19 mouse cellular contexts compared by ENCODE assay signal in the genomic region with DNA sequence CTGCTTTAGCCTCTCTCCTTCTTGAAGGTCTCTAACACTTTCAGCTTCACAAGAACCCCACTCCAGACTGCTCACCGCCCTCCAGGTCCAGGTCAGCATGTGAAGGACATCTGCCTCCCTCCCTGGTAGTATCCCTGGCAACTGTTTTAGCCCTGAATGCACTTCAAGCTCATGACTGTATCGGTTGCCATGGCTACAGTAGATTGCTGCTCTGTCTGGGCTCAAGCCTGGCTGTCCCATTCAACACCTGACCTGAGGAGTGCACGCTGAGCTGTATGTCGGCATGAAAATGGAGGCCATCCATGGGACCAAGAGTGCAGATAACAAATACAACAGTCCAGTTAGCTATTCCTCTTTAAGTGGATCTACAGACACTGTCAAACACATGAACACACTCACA. TPM values are rescaled to one million over a fixed set of nuclear protein-coding genes. Genes with fewer than 3 reads are reported as not detected.
DNase-seq lines count a peak whose midpoint lies in the region; ATAC-seq and TF ChIP-seq lines count a peak whose summit lies in the region.
"Had no signal": no experiment of that assay in that cellular context is flagged by ENCODE, and none has a peak within 500 bp of the region (broad histone marks: within the 10 kb centered on the region; RNA-seq: fewer than 3 reads in every experiment).

No protein-coding gene starts in this region.

- TF ChIP-seq CTCF in brain, embryonic 14.5 days (IDR thresholded peaks at IDR 0.05; ENCODE audit: borderline replicate concordance, extremely low read depth, insufficient read depth, insufficient read length) = no peak
- TF ChIP-seq CTCF in midbrain, postnatal 0 days (IDR thresholded peaks at IDR 0.05) = no peak

- no peaks in the 10 kb centered on the region for H3K27me3 ChIP-seq in hindbrain, embryonic 14.5 days (ENCODE audit: control insufficient read depth, insufficient read depth, low read length)
- no peaks in the 10 kb centered on the region for H3K27me3 ChIP-seq in midbrain, postnatal 0 days (ENCODE audit: insufficient read depth, low read length)
- H3K27me3 ChIP-seq: embryonic facial prominence, embryonic 13.5 days had no signal

- no peak overlapping the region for H3K9ac ChIP-seq in hindbrain, embryonic 14.5 days
- H3K9ac ChIP-seq in midbrain, postnatal 0 days (replicated peaks; ENCODE audit: low read length, poor library complexity, severe bottlenecking) = no peak overlapping the region
- H3K9ac ChIP-seq: embryonic facial prominence, embryonic 13.5 days; lung, embryonic 14.5 days had no signal

- no peak overlapping the region; the same call in 1 of the 2 replicates for H3K27ac ChIP-seq in hindbrain, embryonic 14.5 days
- peak overlapping the region; percentile 27; the same call in 1 of the 2 replicates for H3K27ac ChIP-seq in midbrain, postnatal 0 days (ENCODE audit: low read depth, low read length)
- H3K27ac ChIP-seq: embryonic facial prominence, embryonic 13.5 days; heart, embryonic 10.5 days; kidney, postnatal 0 days had no signal

- peak; percentile 71 for DNase-seq in brain, adult 2 months (ENCODE audit: low read depth, low spot score)
- peak; percentile 76 for DNase-seq in brain, embryonic 14.5 days (ENCODE audit: low read depth)
- no peak for DNase-seq in hindbrain, embryonic 14.5 days (ENCODE audit: low spot score)
- peak; percentile 81 for DNase-seq in midbrain, postnatal 0 days (ENCODE audit: low spot score)
- DNase-seq in lung, adult 18-20 months = no peak
- DNase-seq in left cerebral cortex, adult 18-20 months (ENCODE audit: low spot score in 2 of 2) = no peak
- no peak for DNase-seq in testis, postnatal 14 days (ENCODE audit: low spot score)
- DNase-seq: adrenal gland, postnatal 14 days; gastrocnemius, postnatal 14 days; layer of hippocampus, adult 9-11 months; liver; lung, embryonic 14.5 days had no signal

- H3K4me2 ChIP-seq in hindbrain, embryonic 14.5 days (replicated peaks) = no peak overlapping the region
- H3K4me2 ChIP-seq in midbrain, postnatal 0 days (ENCODE audit: low read depth, low read length, poor library complexity, severe bottlenecking) = no peak overlapping the region
- H3K4me2 ChIP-seq: embryonic facial prominence, embryonic 13.5 days; lung, embryonic 14.5 days had no signal

- WGBS in hindbrain, embryonic 14.5 days = 52% methylated on average over 4 of the region's 4 CpGs
- 43% methylated on average over 4 of the region's 4 CpGs for WGBS in midbrain, postnatal 0 days

- peaks cover 9% of the 10 kb centered on the region; the same call in 1 of the 2 replicates for H3K4me1 ChIP-seq in hindbrain, embryonic 14.5 days (replicated peaks; ENCODE audit: control insufficient read depth, insufficient read depth, low read length)
- H3K4me1 ChIP-seq in midbrain, postnatal 0 days (ENCODE audit: insufficient read depth, low read length) = no peaks in the 10 kb centered on the region
- H3K4me1 ChIP-seq: embryonic facial prominence, embryonic 13.5 days had no signal

- ATAC-seq in hindbrain, embryonic 14.5 days (ENCODE audit: low FRiP score) = peak; percentile 68
- peak; percentile 81 for ATAC-seq in midbrain, postnatal 0 days (ENCODE audit: low FRiP score)
- ATAC-seq: CD4-positive, CD25-positive, alpha-beta regulatory T cell, adult 4 months; intestine, postnatal 0 days had no signal

- H3K9me3 ChIP-seq in hindbrain, embryonic 14.5 days (ENCODE audit: control insufficient read depth, low read length) = no peaks in the 10 kb centered on the region
- H3K9me3 ChIP-seq in midbrain, postnatal 0 days (ENCODE audit: low read length) = no peaks in the 10 kb centered on the region
- H3K9me3 ChIP-seq: embryonic facial prominence, embryonic 13.5 days; heart, embryonic 10.5 days had no signal

- TF ChIP-seq POLR2A in brain, embryonic 14.5 days (IDR thresholded peaks at IDR 0.05; ENCODE audit: borderline replicate concordance, extremely low read depth, insufficient read depth, insufficient read length, poor library complexity, severe bottlenecking) = no peak

- H3K36me3 ChIP-seq in hindbrain, embryonic 14.5 days (replicated peaks; ENCODE audit: control insufficient read depth, insufficient read depth) = no peaks in the 10 kb centered on the region
- H3K36me3 ChIP-seq in midbrain, postnatal 0 days (ENCODE audit: insufficient read depth, low read length) = no peaks in the 10 kb centered on the region
- H3K36me3 ChIP-seq: embryonic facial prominence, embryonic 13.5 days; heart, embryonic 10.5 days had no signal

- no peak overlapping the region for H3K4me3 ChIP-seq in hindbrain, embryonic 14.5 days (replicated peaks; ENCODE audit: low read length)
- no peak overlapping the region for H3K4me3 ChIP-seq in midbrain, postnatal 0 days (ENCODE audit: low read depth, low read length)
- H3K4me3 ChIP-seq: embryonic facial prominence, embryonic 13.5 days; heart, embryonic 10.5 days had no signal

RNA-seq across cellular contexts. Expression of a gene that starts 24.0 kb away (rescaled TPM):
- 0.15 and 0.22 TPM in 2 replicates for polyA plus RNA-seq in brain, embryonic 14.5 days (2012; rRNA removed)
- not detected in 2 replicates for polyA plus RNA-seq in hindbrain, embryonic 14.5 days (2014; fragmentation: Nextera tagmentation; extraction: Ambion mirVana)
- total RNA-seq in midbrain, postnatal 0 days (2014; rRNA removed) = 0.66 and 0.82 TPM in 2 replicates
- 0.20 and 0.47 TPM in 2 replicates for polyA plus RNA-seq in midbrain, postnatal 0 days (2015; fragmentation: Nextera tagmentation; extraction: Ambion mirVana)
- under 1 TPM; 0.26 to 0.47 TPM for total RNA-seq in left cerebral cortex, adult 18-20 months (2021)
- total RNA-seq: adrenal gland, postnatal 14 days; gastrocnemius, postnatal 14 days; heart, postnatal 25 days; MEL had no signal
- polyA plus RNA-seq: embryonic facial prominence, embryonic 13.5 days had no signal

Comparison
In these comparisons a context has a peak if more than half of its experiments do, and no peak if none do; other contexts are left out.
1. DNase-seq: peak in brain, adult 2 months (single experiment), brain, embryonic 14.5 days (single experiment) and midbrain, postnatal 0 days (single experiment); none in hindbrain, embryonic 14.5 days (single experiment), lung, adult 18-20 months (0 of 2), left cerebral cortex, adult 18-20 months (0 of 2) and testis, postnatal 14 days (single experiment).